Mouse (Mus musculus): ENCODE data around the gene Ush1c. TPM values are rescaled to one million over a fixed set of nuclear protein-coding genes. Genes with fewer than 3 reads are reported as not detected.

The Ush1c gene
- polyA plus RNA-seq, 1 experiment from 2014 or later = 132 TPM

GRCm38 (mm10) chr7:46154498-46155488, 83.5 kb downstream of the Ush1c start:
- Histone ChIP-seq H3K36me3 (ENCODE audit: control insufficient read depth, insufficient read depth) (no peaks in the 10 kb centered on the region), H3K9ac (ENCODE audit: low read depth, low read length) (no peak overlapping the region), H3K4me3 (ENCODE audit: low read depth, low read length) (no peak overlapping the region), H3K4me2 (replicated peaks; ENCODE audit: low read depth) (no peak overlapping the region), H3K27ac (ENCODE audit: low read depth, low read length) (no peak overlapping the region), H3K4me1 (replicated peaks; ENCODE audit: control insufficient read depth, insufficient read depth, low read length) (no peaks in the 10 kb centered on the region), H3K27me3 (replicated peaks; ENCODE audit: control insufficient read depth, insufficient read depth, low read length) (no peaks in the 10 kb centered on the region), H3K9me3 (ENCODE audit: control insufficient read depth) (no peaks in the 10 kb centered on the region)
- WGBS = 76% methylated on average over 18 of the region's 18 CpGs
- no peak for ATAC-seq
- no peak for TF ChIP-seq CTCF (IDR thresholded peaks at IDR 0.05; ENCODE audit: low read depth)

GRCm38 (mm10) chr7:46152819-46153351, 85.4 kb downstream of the Ush1c start:
- ATAC-seq = no peak
- no peaks in the 10 kb centered on the region for H3K4me1 ChIP-seq (replicated peaks; ENCODE audit: control insufficient read depth, insufficient read depth, low read length)
- no peak overlapping the region for H3K9ac ChIP-seq (ENCODE audit: low read depth, low read length)
- no peak for TF ChIP-seq CTCF (IDR thresholded peaks at IDR 0.05; ENCODE audit: low read depth)
- 71% methylated on average over 9 of the region's 9 CpGs for WGBS
- H3K27me3 ChIP-seq (replicated peaks; ENCODE audit: control insufficient read depth, insufficient read depth, low read length) = no peaks in the 10 kb centered on the region
- H3K4me3 ChIP-seq (ENCODE audit: low read depth, low read length) = no peak overlapping the region
- no peak overlapping the region for H3K4me2 ChIP-seq (replicated peaks; ENCODE audit: low read depth)
- H3K27ac ChIP-seq (ENCODE audit: low read depth, low read length) = no peak overlapping the region
- H3K36me3 ChIP-seq (ENCODE audit: control insufficient read depth, insufficient read depth) = no peaks in the 10 kb centered on the region
- H3K9me3 ChIP-seq (ENCODE audit: control insufficient read depth) = no peaks in the 10 kb centered on the region

GRCm38 (mm10) chr7:46147417-46147816, 90.9 kb downstream of the Ush1c start:
- Histone ChIP-seq H3K9me3 (ENCODE audit: control insufficient read depth) (no peaks in the 10 kb centered on the region), H3K4me3 (ENCODE audit: low read depth, low read length) (no peak overlapping the region), H3K27ac (ENCODE audit: low read depth, low read length) (no peak overlapping the region), H3K4me2 (replicated peaks; ENCODE audit: low read depth) (no peak overlapping the region), H3K4me1 (replicated peaks; ENCODE audit: control insufficient read depth, insufficient read depth, low read length) (no peaks in the 10 kb centered on the region), H3K9ac (ENCODE audit: low read depth, low read length) (no peak overlapping the region), H3K27me3 (replicated peaks; ENCODE audit: control insufficient read depth, insufficient read depth, low read length) (no peaks in the 10 kb centered on the region), H3K36me3 (ENCODE audit: control insufficient read depth, insufficient read depth) (no peaks in the 10 kb centered on the region)
- no peak for TF ChIP-seq CTCF (IDR thresholded peaks at IDR 0.05; ENCODE audit: low read depth)
- WGBS = 43% methylated on average over 7 of the region's 7 CpGs
- ATAC-seq = no peak

GRCm38 (mm10) chr7:46146675-46147308, 91.5 kb downstream of the Ush1c start:
- H3K4me2 ChIP-seq (replicated peaks; ENCODE audit: low read depth) = no peak overlapping the region
- ATAC-seq = no peak
- no peak overlapping the region for H3K27ac ChIP-seq (ENCODE audit: low read depth, low read length)
- 89% methylated on average over 7 of the region's 7 CpGs for WGBS
- no peaks in the 10 kb centered on the region for H3K9me3 ChIP-seq (ENCODE audit: control insufficient read depth)
- H3K4me1 ChIP-seq (replicated peaks; ENCODE audit: control insufficient read depth, insufficient read depth, low read length) = no peaks in the 10 kb centered on the region
- no peaks in the 10 kb centered on the region for H3K27me3 ChIP-seq (replicated peaks; ENCODE audit: control insufficient read depth, insufficient read depth, low read length)
- no peak overlapping the region for H3K9ac ChIP-seq (ENCODE audit: low read depth, low read length)
- H3K4me3 ChIP-seq (ENCODE audit: low read depth, low read length) = no peak overlapping the region
- H3K36me3 ChIP-seq (ENCODE audit: control insufficient read depth, insufficient read depth) = no peaks in the 10 kb centered on the region
- no peak for TF ChIP-seq CTCF (IDR thresholded peaks at IDR 0.05; ENCODE audit: low read depth)

Other genes with a start within 250 kb of the Ush1c start
- 5.3 and 7.1 TPM in 2 replicates for gene Abcc6, start 208.2 kb downstream of the Ush1c start, polyA plus RNA-seq (2015; fragmentation: Nextera tagmentation; extraction: Ambion mirVana)
- gene Nomo1, start 204.8 kb downstream of the Ush1c start, polyA plus RNA-seq (2015; fragmentation: Nextera tagmentation; extraction: Ambion mirVana) = 34.4 and 37.3 TPM in 2 replicates
- gene Kcnj11, start 137.7 kb downstream of the Ush1c start, polyA plus RNA-seq (2015; fragmentation: Nextera tagmentation; extraction: Ambion mirVana) = 0.21 and 0.24 TPM in 2 replicates
- 0.95 and 1.8 TPM in 2 replicates for gene Abcc8, start 58.5 kb downstream of the Ush1c start, polyA plus RNA-seq (2015; fragmentation: Nextera tagmentation; extraction: Ambion mirVana)
- not detected in 2 replicates for gene Otog, start 2.5 kb upstream of the Ush1c start, polyA plus RNA-seq (2015; fragmentation: Nextera tagmentation; extraction: Ambion mirVana)
- gene Myod1, start 138.0 kb upstream of the Ush1c start, polyA plus RNA-seq (2015; fragmentation: Nextera tagmentation; extraction: Ambion mirVana) = not detected in 2 replicates
- gene Kcnc1, start 158.0 kb upstream of the Ush1c start, polyA plus RNA-seq (2015; fragmentation: Nextera tagmentation; extraction: Ambion mirVana) = 0.39 and 0.72 TPM in 2 replicates

Data from intestine, postnatal 0 days (tissue).